Mouse (Mus musculus) right cerebral cortex, postnatal 10 days (tissue): ENCODE measurements at regions not wholly inside any gene's neighbourhood (a gene's known extent, or its start where the extent isn't known, plus 50 kb on each side); places are given as distances from the start of the nearest gene placed in this dataset.
A peak's percentile ranks its signal among the peaks of the same experiment; 100 is the strongest.
"Not testable (repeated sequence)": the region's sequence is repeated elsewhere in the genome, so short reads cannot be mapped to it uniquely, and the experiment has no call there.

Experiments used
- DNase-seq, 2 experiments: peaks; one replicate each; pipeline ENCODE4 v3.0.0; 2021; ENCODE audit warnings: low spot score in 2 of 2

GRCm38 (mm10) chr10:20891426-20891825, 60.9 kb upstream of the Ahi1 start:
- no peak for DNase-seq

GRCm38 (mm10) chr10:20883618-20884017, 68.7 kb upstream of the Ahi1 start:
- DNase-seq, result no peak

- no peak for DNase-seq
Measured at GRCm38 (mm10) chr10:20882599-20882998, 69.7 kb upstream of the Ahi1 start.

- no peak for DNase-seq
Measured at GRCm38 (mm10) chr10:20880251-20880650, 72.1 kb upstream of the Ahi1 start.

- DNase-seq, result no peak
Measured at GRCm38 (mm10) chr10:20879482-20879881, 72.9 kb upstream of the Ahi1 start.

GRCm38 (mm10) chr10:20867076-20867475, 85.3 kb upstream of the Ahi1 start:
- no peak for DNase-seq

- DNase-seq, result no peak
Measured at GRCm38 (mm10) chr10:20865031-20865430, 87.3 kb upstream of the Ahi1 start.

- DNase-seq, result no peak
Measured at GRCm38 (mm10) chr10:20857413-20857812, 94.9 kb upstream of the Ahi1 start.

- peak; percentile 76 to 79 for DNase-seq
Measured at GRCm38 (mm10) chr10:20854621-20855363, 97.6 kb upstream of the Ahi1 start.

- DNase-seq, result no peak
Measured at GRCm38 (mm10) chr10:20847287-20847686, 105.1 kb upstream of the Ahi1 start.

- no peak for DNase-seq
Measured at GRCm38 (mm10) chr10:20843277-20843676, 109.1 kb upstream of the Ahi1 start.

GRCm38 (mm10) chr10:20842131-20842530, 110.2 kb upstream of the Ahi1 start:
- DNase-seq, result no peak

GRCm38 (mm10) chr10:20841430-20842040, 110.8 kb upstream of the Ahi1 start:
- DNase-seq, result no peak

GRCm38 (mm10) chr10:20838685-20839425, 113.5 kb upstream of the Ahi1 start:
- no peak for DNase-seq

GRCm38 (mm10) chr10:20836816-20837215, 111.9 kb upstream of the Pde7b start:
- DNase-seq, result not testable (repeated sequence)

- DNase-seq, result peak in 1 of 2 experiments; percentile 24
Measured at GRCm38 (mm10) chr10:20834806-20835575, 110.1 kb upstream of the Pde7b start.

- DNase-seq, result no peak
Measured at GRCm38 (mm10) chr10:20828304-20828703, 103.4 kb upstream of the Pde7b start.

- no peak for DNase-seq
Measured at GRCm38 (mm10) chr10:20827473-20827872, 102.6 kb upstream of the Pde7b start.

- no peak for DNase-seq
Measured at GRCm38 (mm10) chr10:20818548-20818947, 93.7 kb upstream of the Pde7b start.

GRCm38 (mm10) chr10:20799792-20800191, 74.9 kb upstream of the Pde7b start:
- peak; percentile 24 to 27 for DNase-seq

- no peak for DNase-seq
Measured at GRCm38 (mm10) chr10:20798400-20798799, 73.5 kb upstream of the Pde7b start.

GRCm38 (mm10) chr10:20793956-20794355, 69.1 kb upstream of the Pde7b start:
- DNase-seq, result no peak
